ENCODE assay signal across 15 mouse cellular contexts in genomic region chr5:36355683-36356082, GRCm38 (mm10). TPM values are rescaled to one million over a fixed set of nuclear protein-coding genes. Genes with fewer than 3 reads are reported as not detected.
A peak's percentile ranks its signal among the peaks of the same experiment; 100 is the strongest.
DNase-seq lines count a peak whose midpoint lies in the region.
"Had no signal": no experiment of that assay in that cellular context is flagged by ENCODE, and none has a peak within 500 bp of the region (broad histone marks: within the 10 kb centered on the region; RNA-seq: fewer than 3 reads in every experiment).

No protein-coding gene starts in this region.

- peak; percentile 95 for DNase-seq in heart, adult 11 months
- no peak for DNase-seq in heart, postnatal 36 days
- DNase-seq in heart, adult 9 months (ENCODE audit: low spot score in 2 of 2), result peak; percentile 24 to 34
- no peak for DNase-seq in heart, postnatal 25 days (ENCODE audit: low spot score)
- peak; percentile 30 for DNase-seq in kidney, postnatal 14 days
- no peak for DNase-seq in kidney, adult 8-10 months
- DNase-seq: adrenal gland, adult 8-10 months; adrenal gland, postnatal 25 days; cerebellum, adult 11-12 months; cerebellum, adult 8-10 months; cerebellum, postnatal 10 days; cerebellum, postnatal 36 days; embryo, embryonic 11 days; gastrocnemius, postnatal 25 days; kidney, adult 11 months had no signal

- intact Hi-C loops in heart, postnatal 36 days (cut with DNase I), result no loop called here
- intact Hi-C loops in heart, postnatal 25 days (cut with DNase I), result no loop called here

RNA-seq across cellular contexts. Expression of gene Sorcs2, which starts 42.3 kb away (rescaled TPM):
- total RNA-seq in heart, postnatal 36 days (2021), result 10 to 100 TPM; 10.5 to 11.4 TPM
- 10 to 100 TPM in 1 of 2 experiments, 1 to 10 TPM in 1; 9.7 to 13.1 TPM for total RNA-seq in heart, postnatal 25 days (2021)

Comparison
In these comparisons a context has a peak if more than half of its experiments do, and no peak if none do; other contexts are left out.
1. DNase-seq: peak in heart, adult 11 months (single experiment), heart, adult 9 months (2 of 2) and kidney, postnatal 14 days (single experiment); none in heart, postnatal 36 days (0 of 2), heart, postnatal 25 days (single experiment) and kidney, adult 8-10 months (0 of 2).